Mouse (Mus musculus) kidney, embryonic 15.5 days (tissue): ENCODE measurements at regions not wholly inside any gene's neighbourhood (a gene's known extent, or its start where the extent isn't known, plus 50 kb on each side); places are given as distances from the start of the nearest gene placed in this dataset.
A peak's percentile ranks its signal among the peaks of the same experiment; 100 is the strongest.

Source experiments
- ATAC-seq: fragments of 200-750 bp; cut with Nextera tagmentation; replicated peaks from 2 replicates; pipeline ENCODE4 v1.8.0; 2017; ENCODE audit warnings: moderate TSS enrichment; ENCODE audit not compliant: low FRiP score
- H3K27ac ChIP-seq: fragments of 300-500 bp; sonication (generic); 2 replicates; pipeline ENCODE4 v1.5.1; 2015; ENCODE audit warnings: mild to moderate bottlenecking, inconsistent platforms
- H3K27me3 ChIP-seq: fragments of 300-500 bp; sonication (generic); 2 replicates; pipeline ENCODE4 v1.6.1; 2015; ENCODE audit warnings: inconsistent platforms
- H3K36me3 ChIP-seq: fragments of 300-500 bp; sonication (generic); 2 replicates; pipeline ENCODE4 v1.6.1; 2015; ENCODE audit warnings: inconsistent platforms
- H3K4me1 ChIP-seq: fragments of 300-500 bp; sonication (generic); 2 replicates; pipeline ENCODE4 v1.6.1; 2015; ENCODE audit warnings: inconsistent platforms
- H3K4me2 ChIP-seq: fragments of 300-500 bp; sonication (generic); 2 replicates; pipeline ENCODE4 v1.6.1; 2015; ENCODE audit warnings: moderate library complexity, mild to moderate bottlenecking, inconsistent platforms
- H3K4me3 ChIP-seq: fragments of 300-500 bp; sonication (generic); replicated peaks from 2 replicates; pipeline ENCODE4 v1.5.1; 2015; ENCODE audit warnings: mild to moderate bottlenecking, inconsistent platforms
- H3K9ac ChIP-seq: fragments of 300-500 bp; sonication (generic); 2 replicates; pipeline ENCODE4 v1.6.1; 2015; ENCODE audit warnings: mild to moderate bottlenecking, inconsistent platforms
- H3K9me3 ChIP-seq: fragments of 300-500 bp; sonication (generic); replicated peaks from 2 replicates; pipeline ENCODE4 v1.6.1; 2016; ENCODE audit warnings: inconsistent platforms
- WGBS: fragments of 180-500 bp; shearing (Covaris S2); methylation state at CpG from one replicate; pipeline ENCODE4 v1.1.7; 2015; ENCODE audit warnings: mixed read lengths; 5-methylcytosine and 5-hydroxymethylcytosine counted together

DNA sequence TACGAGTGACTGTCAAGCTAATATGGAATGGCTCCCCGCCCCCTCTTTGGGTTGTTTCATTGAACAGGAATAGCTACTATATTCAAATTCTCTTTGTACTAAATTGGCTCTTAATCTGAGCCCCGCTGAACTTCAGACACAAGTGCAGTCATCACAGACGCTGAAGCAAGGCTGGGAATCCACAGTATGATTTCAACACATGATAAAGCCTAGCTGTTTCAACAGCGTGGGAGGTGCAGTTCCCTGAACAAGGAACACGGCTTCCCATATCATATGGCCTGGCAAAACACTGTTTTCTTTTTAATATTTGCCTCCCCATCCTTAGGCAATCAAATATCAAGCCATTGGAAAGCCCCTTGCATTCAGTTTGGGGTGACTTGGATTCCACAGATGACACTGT is 428.0 kb upstream of the Adamts9 start:
- no peaks in the 10 kb centered on the region for H3K36me3 ChIP-seq
- 67% methylated on average over 6 of the region's 6 CpGs for WGBS
- no peaks in the 10 kb centered on the region for H3K9me3 ChIP-seq
- H3K27ac ChIP-seq, result no peak overlapping the region
- no peak for ATAC-seq
- H3K4me1 ChIP-seq, result no peaks in the 10 kb centered on the region
- H3K27me3 ChIP-seq, result no peaks in the 10 kb centered on the region
- H3K9ac ChIP-seq, result no peak overlapping the region
- H3K4me2 ChIP-seq, result no peak overlapping the region
- no peak overlapping the region for H3K4me3 ChIP-seq

DNA sequence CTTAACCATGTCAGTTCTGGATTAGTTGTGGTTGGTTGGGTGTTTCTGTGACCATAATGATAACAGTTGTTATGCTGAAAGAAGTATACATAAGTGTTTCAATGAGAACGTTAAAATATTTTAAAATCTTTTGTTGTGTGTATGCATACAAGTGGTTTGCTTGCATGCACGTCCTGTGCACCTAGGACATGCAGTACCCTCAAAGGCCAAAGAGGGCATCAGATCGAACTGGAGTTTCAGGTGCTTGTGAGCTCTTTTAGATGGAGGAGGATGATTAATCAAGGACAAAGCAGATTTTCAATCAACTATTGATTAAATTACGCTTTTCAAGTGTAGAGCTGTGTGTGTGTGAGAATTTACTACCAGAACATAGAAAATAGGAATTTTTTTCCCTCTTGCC is 420.6 kb upstream of the Adamts9 start:
- H3K27me3 ChIP-seq, result no peaks in the 10 kb centered on the region
- no peak overlapping the region for H3K4me3 ChIP-seq
- no peak overlapping the region for H3K27ac ChIP-seq
- no peak overlapping the region for H3K4me2 ChIP-seq
- ATAC-seq, result no peak
- H3K36me3 ChIP-seq, result no peaks in the 10 kb centered on the region
- WGBS, result 73% methylated on average over 4 of the region's 4 CpGs
- no peaks in the 10 kb centered on the region for H3K9me3 ChIP-seq
- H3K4me1 ChIP-seq, result no peaks in the 10 kb centered on the region
- no peak overlapping the region for H3K9ac ChIP-seq

DNA sequence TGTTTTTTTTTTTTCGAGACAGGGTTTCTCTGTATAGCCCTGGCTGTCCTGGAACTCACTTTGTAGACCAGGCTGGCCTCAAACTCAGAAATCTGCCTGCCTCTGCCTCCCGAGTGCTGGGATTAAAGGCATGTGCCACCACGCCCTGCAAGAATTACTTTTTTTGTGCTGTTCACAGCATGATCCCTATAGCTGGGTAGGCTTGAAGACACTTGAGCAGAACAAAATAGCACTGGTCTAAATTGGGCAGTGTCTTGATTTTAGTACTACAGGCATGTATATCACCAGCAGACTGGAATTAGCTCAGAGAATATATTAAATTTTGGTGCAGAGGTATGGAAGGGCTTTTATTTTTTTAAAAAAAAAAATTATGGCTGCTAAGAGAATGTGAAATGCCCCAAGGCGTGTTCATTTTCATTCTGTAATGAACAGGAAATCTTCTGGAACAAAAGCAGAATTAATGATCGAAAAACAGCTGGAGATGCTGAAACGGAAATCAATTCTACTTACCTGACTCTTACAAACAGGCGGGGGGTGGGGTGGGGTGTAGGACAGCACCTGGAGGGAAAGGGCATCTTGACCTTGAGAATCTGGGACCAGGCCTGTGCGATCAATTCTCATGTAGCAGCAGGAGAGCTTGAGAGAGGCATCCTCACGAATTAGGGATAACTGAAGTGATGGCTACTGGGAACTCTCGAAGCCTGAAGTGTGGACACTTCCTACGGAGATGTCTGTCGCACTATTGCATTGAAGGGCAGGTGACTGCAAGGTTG is 410.2 kb upstream of the Adamts9 start:
- H3K9ac ChIP-seq, result no peak overlapping the region
- no peak overlapping the region for H3K4me3 ChIP-seq
- H3K4me1 ChIP-seq, result no peaks in the 10 kb centered on the region
- no peak overlapping the region for H3K27ac ChIP-seq
- 83% methylated on average over 12 of the region's 12 CpGs for WGBS
- no peaks in the 10 kb centered on the region for H3K9me3 ChIP-seq
- H3K36me3 ChIP-seq, result no peaks in the 10 kb centered on the region
- no peaks in the 10 kb centered on the region for H3K27me3 ChIP-seq
- ATAC-seq, result no peak
- H3K4me2 ChIP-seq, result no peak overlapping the region

DNA sequence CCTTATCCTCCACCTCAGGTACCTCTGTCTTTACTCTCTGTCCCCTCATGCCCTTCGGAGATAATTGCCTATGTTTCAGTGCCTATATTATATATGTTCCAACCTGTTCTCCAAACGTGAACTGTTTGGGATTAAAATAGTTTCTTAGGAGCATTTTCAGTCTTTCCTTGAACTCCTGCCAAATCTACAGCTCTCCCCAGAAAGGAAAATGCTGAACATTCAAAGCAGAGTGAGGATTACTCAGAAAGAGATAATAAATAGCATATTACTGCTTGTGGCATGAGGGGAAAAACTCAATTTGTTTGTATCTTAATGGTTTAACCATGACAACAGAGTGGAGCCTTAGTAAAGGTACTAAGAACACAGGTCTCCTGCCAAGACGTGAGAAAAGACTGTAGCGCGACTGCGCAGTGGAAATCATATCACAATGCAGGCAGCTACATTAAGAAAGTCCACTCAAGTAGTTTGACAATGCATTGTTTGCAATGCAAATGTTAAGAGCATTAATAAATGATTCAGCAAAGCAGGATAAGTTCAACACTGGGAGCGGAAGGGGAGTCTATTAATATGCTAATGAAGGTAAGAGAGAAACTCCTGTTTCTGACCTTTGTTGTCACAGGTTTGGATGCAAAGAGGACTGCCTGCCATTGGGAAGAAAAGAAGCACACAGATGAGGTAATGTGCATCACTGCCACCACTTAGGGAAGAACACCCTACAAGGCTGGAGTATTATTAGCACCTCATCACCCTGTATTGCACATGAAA is 406.8 kb upstream of the Adamts9 start:
- 74% methylated on average over 7 of the region's 7 CpGs for WGBS
- Histone ChIP-seq H3K27ac (no peak overlapping the region), H3K36me3 (no peaks in the 10 kb centered on the region), H3K9me3 (no peaks in the 10 kb centered on the region), H3K4me3 (no peak overlapping the region), H3K27me3 (no peaks in the 10 kb centered on the region), H3K4me1 (no peaks in the 10 kb centered on the region), H3K9ac (no peak overlapping the region), H3K4me2 (no peak overlapping the region)
- ATAC-seq, result no peak

DNA sequence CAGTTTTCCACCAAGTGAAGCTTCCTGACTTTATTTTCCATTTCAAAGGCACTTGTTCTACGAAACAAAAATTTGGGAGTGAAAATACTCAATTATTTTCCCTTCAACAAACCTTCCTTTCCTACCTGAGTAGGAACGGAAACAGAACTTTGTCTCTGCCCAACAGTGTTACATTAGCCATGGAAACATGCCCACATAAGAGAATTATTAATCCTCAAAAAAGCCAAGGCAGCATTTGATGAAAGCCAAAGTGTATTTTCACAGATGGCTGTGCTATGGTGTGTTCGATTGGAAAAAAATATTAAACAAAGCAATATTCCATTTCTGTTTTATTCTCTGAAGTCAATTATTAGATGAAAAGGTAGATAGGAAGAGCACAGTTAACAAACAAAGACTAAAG is 404.8 kb upstream of the Adamts9 start:
- H3K9me3 ChIP-seq, result no peaks in the 10 kb centered on the region
- no peaks in the 10 kb centered on the region for H3K36me3 ChIP-seq
- ATAC-seq, result no peak
- H3K4me1 ChIP-seq, result no peaks in the 10 kb centered on the region
- no peaks in the 10 kb centered on the region for H3K27me3 ChIP-seq
- no peak overlapping the region for H3K4me3 ChIP-seq
- WGBS, result 89% methylated on average over 3 of the region's 3 CpGs
- no peak overlapping the region for H3K9ac ChIP-seq
- no peak overlapping the region for H3K4me2 ChIP-seq
- no peak overlapping the region for H3K27ac ChIP-seq

DNA sequence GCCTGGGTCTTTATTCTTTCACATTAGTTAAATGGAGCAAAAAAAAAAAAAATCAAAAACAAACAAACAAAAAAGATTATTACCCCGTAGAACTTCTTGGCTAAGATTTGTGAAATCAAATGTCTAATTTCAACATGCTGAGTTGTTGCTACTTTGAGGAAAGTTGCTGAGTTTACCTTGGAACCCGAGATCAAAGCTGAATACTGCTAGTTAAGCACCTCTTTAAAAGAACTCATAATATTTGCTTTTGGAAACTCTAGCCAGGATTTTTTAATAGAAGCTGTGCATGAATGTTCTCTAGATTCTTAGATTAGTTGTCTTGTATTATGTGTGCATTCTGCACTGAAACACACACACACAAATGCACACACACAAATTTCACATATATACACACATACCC is 385.4 kb upstream of the Adamts9 start:
- H3K4me1 ChIP-seq, result 0 out of 2 replicates have a peak, but pooled peaks cover 7% of the 10 kb centered on the region
- no peaks in the 10 kb centered on the region for H3K36me3 ChIP-seq
- ATAC-seq, result no peak
- H3K4me2 ChIP-seq, result no peak overlapping the region
- H3K4me3 ChIP-seq, result no peak overlapping the region
- no peak overlapping the region for H3K27ac ChIP-seq
- no peak overlapping the region for H3K9ac ChIP-seq
- 39% methylated on average over 2 of the region's 2 CpGs for WGBS
- no peaks in the 10 kb centered on the region for H3K9me3 ChIP-seq
- H3K27me3 ChIP-seq, result no peaks in the 10 kb centered on the region

DNA sequence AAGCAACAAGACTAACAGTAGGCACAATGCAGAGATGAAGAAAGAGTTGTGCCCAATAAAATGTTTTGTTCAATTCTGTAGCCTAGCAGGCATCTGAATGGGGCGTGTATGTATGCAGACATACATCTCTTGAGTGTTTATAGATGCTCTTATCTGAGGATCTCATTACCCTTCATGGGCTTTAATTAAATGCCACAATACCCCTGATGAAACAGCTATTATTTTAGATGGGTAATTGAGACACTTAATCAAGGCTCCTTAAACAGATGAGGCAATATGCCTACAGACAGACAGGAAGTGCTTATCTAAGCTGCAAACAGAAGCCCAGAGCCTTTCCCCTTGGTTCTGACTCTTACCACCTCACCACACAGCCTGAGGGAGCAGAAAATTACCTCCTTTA is 384.6 kb upstream of the Adamts9 start:
- H3K4me3 ChIP-seq, result no peak overlapping the region
- no peak overlapping the region for H3K9ac ChIP-seq
- H3K4me1 ChIP-seq, result 0 out of 2 replicates have a peak, but pooled peaks cover 7% of the 10 kb centered on the region
- H3K36me3 ChIP-seq, result no peaks in the 10 kb centered on the region
- no peak for ATAC-seq
- no peak overlapping the region for H3K4me2 ChIP-seq
- no peaks in the 10 kb centered on the region for H3K27me3 ChIP-seq
- no peak overlapping the region for H3K27ac ChIP-seq
- WGBS, result 55% methylated on average over 1 of the region's 1 CpGs
- H3K9me3 ChIP-seq, result no peaks in the 10 kb centered on the region

DNA sequence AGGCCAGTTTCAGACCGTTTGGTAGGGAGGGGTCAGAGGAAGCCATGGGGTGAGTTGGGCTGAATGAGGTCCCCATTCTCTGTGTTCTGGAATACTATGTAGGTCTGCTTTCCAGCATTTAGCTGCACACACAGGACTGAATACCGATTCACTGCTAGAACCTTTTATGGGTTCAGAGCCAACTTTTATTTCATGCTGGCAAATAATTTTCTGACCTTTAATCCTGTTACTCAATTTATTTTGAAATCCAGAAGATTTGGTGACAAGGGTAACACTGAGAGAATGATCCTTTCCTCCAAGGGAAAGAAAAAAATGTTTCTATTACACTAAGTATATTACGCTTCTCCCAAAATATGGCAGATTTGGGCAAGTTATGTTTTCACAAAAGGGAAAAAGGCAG is 380.6 kb upstream of the Adamts9 start:
- H3K4me3 ChIP-seq, result no peak overlapping the region
- H3K4me1 ChIP-seq, result 0 out of 2 replicates have a peak, but pooled peaks cover 7% of the 10 kb centered on the region
- no peak for ATAC-seq
- no peaks in the 10 kb centered on the region for H3K27me3 ChIP-seq
- no peak overlapping the region for H3K4me2 ChIP-seq
- H3K36me3 ChIP-seq, result no peaks in the 10 kb centered on the region
- H3K27ac ChIP-seq, result no peak overlapping the region
- no peaks in the 10 kb centered on the region for H3K9me3 ChIP-seq
- WGBS, result 61% methylated on average over 3 of the region's 3 CpGs
- H3K9ac ChIP-seq, result no peak overlapping the region

DNA sequence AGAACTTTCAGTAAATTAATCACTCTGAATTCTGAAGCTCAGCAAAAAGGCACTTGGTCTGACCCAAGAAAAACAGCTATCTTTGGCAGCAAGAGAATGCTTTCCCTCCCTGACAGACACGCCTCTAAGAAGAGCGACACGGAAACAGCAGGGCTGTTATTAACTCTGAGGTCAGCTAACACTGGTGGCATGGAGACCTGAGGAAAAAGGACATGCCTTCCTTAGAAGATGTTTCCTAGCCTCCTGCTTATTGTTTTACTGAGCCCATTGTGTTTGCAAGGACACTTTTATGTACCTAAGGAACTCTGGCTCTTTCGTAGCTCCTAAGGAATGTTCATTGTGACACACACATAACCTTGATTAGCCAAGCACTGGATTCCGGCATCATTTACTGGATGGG is 371.3 kb upstream of the Adamts9 start:
- Histone ChIP-seq H3K4me2 (no peak overlapping the region), H3K4me3 (no peak overlapping the region), H3K4me1 (peaks cover 10% of the 10 kb centered on the region; the same call in 1 of the 2 replicates), H3K27ac (peak overlapping the region; percentile 71), H3K9ac (no peak overlapping the region), H3K27me3 (no peaks in the 10 kb centered on the region), H3K36me3 (no peaks in the 10 kb centered on the region), H3K9me3 (no peaks in the 10 kb centered on the region)
- ATAC-seq, result no peak
- WGBS, result 33% methylated on average over 5 of the region's 5 CpGs

DNA sequence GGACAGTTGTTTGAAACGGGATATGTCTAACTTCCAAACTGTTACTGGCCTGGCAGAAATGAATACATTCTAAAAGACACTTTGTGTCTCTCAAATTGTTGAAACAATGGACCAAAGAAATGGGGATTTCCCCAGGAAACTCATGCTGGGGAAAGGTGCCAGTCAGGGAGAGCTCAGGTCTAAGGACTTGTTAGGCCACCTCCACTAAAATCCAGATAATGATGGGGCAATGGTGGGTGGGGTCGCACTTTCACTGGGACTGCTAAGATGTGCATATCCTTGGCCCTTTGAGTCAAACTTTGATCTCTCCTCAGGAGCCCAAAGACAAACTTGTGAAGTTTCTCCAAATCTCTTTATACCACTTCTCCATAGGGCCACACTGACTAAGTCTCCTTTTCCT is 361.9 kb upstream of the Adamts9 start:
- 60% methylated on average over 2 of the region's 2 CpGs for WGBS
- Histone ChIP-seq H3K4me3 (no peak overlapping the region), H3K27ac (no peak overlapping the region), H3K9ac (no peak overlapping the region), H3K4me2 (no peak overlapping the region), H3K36me3 (no peaks in the 10 kb centered on the region), H3K4me1 (no peaks in the 10 kb centered on the region), H3K27me3 (no peaks in the 10 kb centered on the region), H3K9me3 (no peaks in the 10 kb centered on the region)
- ATAC-seq, result no peak

DNA sequence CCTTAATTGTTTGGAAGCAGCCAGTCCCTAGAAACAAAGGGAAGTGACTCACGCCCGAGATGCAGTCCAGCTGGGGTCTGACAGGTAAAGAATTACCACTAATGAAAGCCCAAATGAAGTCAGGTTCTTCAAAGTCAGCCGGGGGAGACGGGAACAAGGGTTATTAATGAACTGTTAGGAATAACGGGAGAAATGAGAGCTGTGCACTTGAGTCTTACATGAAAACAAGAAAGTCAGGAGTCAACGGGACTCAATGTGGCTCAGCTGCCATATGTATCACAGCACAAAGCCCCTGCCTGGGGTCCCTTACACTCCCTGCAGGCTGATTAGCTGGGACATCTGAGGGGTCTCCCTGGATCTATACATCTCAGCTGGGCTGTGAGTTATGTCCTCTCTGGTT is 354.7 kb upstream of the Adamts9 start:
- ATAC-seq, result peak; percentile 79; the same call in 1 of the 2 replicates
- Histone ChIP-seq H3K9ac (no peak overlapping the region), H3K4me3 (no peak overlapping the region), H3K27ac (peak overlapping the region; percentile 71), H3K4me2 (0 out of 2 replicates have a peak overlapping the region, but pooled peaks have one; percentile 2), H3K9me3 (no peaks in the 10 kb centered on the region), H3K4me1 (peaks cover 19% of the 10 kb centered on the region), H3K36me3 (no peaks in the 10 kb centered on the region), H3K27me3 (no peaks in the 10 kb centered on the region)
- WGBS, result 12% methylated on average over 6 of the region's 6 CpGs

DNA sequence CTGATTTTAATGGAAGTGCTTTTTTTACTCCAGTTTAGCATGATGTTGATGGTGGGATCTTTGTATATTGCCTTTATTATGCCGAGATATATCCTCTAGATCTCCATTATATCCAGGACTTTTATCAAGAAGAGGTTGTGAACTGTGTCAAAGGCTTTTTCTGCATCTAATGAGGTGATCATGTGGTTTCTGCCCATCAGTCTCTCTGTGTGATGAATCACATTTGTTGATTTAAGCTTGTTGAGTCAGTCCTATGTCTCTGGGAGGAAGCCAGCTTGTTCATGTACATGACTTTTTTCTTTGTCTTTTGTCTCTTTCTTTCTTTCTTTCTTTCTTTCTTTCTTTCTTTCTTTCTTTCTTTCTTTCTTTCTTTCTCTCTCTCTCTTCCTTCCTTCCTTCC is 348.4 kb upstream of the Adamts9 start:
- ATAC-seq, result no peak
- 84% methylated on average over 1 of the region's 1 CpGs for WGBS
- H3K27me3 ChIP-seq, result no peaks in the 10 kb centered on the region
- H3K9ac ChIP-seq, result no peak overlapping the region
- H3K4me2 ChIP-seq, result no peak overlapping the region
- no peak overlapping the region for H3K4me3 ChIP-seq
- no peaks in the 10 kb centered on the region for H3K36me3 ChIP-seq
- H3K4me1 ChIP-seq, result peaks cover 2% of the 10 kb centered on the region; the same call in 1 of the 2 replicates
- no peaks in the 10 kb centered on the region for H3K9me3 ChIP-seq
- no peak overlapping the region for H3K27ac ChIP-seq
